Mouse (Mus musculus) olfactory bulb, adult 2 months (tissue): Measurements from ENCODE around the gene Clcc1.

ENCODE experiments used
- CTCF ChIP-seq: fragments of 200-500 bp; IDR thresholded peaks from 2 replicates; pipeline ENCODE4 v1.5.1; 2012; ENCODE audit warnings: low read depth, mild to moderate bottlenecking, low read length, moderate library complexity; ENCODE audit not compliant: insufficient read depth
- POLR2A ChIP-seq: fragments of 200-500 bp; IDR thresholded peaks from 2 replicates; pipeline ENCODE4 v1.6.1; 2012; ENCODE audit warnings: mild to moderate bottlenecking, low read depth, low read length, moderate library complexity; ENCODE audit not compliant: insufficient read depth

- TF ChIP-seq POLR2A: no peak
- TF ChIP-seq CTCF: no peak
Measured at GRCm38 (mm10) chr3:108694321-108694720, 40.6 kb downstream of the Clcc1 start.
